Mouse (Mus musculus) heart, postnatal 0 days (tissue): ENCODE results near the gene Ypel1.

Experiments used
- CTCF ChIP-seq: IDR thresholded peaks from 2 replicates; pipeline ENCODE4 v1.5.1; 2016; ENCODE audit warnings: antibody characterized with exemption, control low read depth, low read depth
- EP300 ChIP-seq: IDR thresholded peaks from 2 replicates; pipeline ENCODE4 v1.6.1; 2016; ENCODE audit warnings: antibody characterized with exemption, low read depth

DNA sequence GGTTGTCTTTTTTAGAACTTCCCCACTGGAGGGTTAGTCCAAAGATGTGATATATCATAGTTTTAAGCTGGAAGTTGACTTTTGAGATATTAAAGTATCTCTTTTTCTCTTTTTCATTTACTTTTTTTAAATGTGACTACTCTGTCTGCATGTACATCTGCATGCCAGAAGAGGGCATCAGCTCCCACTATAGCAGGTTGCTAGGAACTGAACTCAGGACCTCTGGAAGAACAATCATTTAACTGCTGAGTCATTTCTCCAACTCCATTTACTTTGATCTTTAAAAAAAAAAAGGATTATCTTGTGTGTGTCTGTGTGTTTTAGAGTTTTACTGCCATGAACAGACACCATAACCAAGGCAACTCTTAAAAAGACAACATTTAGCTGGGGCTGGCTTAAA lies 7.4 kb downstream of the Ypel1 start:
- TF ChIP-seq CTCF: no peak
- TF ChIP-seq EP300: no peak
